Mouse (Mus musculus) macrophage (primary cell): ENCODE results near the gene Phf2. TPM values are rescaled to one million over a fixed set of nuclear protein-coding genes. Genes with fewer than 3 reads are reported as not detected.
A peak's percentile ranks its signal among the peaks of the same experiment; 100 is the strongest.

Experiments used
- H3K27ac ChIP-seq: fragments of 350-480 bp; formaldehyde crosslinking; 2 replicates; pipeline ENCODE4 v1.9.0; 2021
- H3K36me3 ChIP-seq: fragments of 350-480 bp; formaldehyde crosslinking; 2 replicates; pipeline ENCODE4 v1.9.0; 2021; ENCODE audit errors: inconsistent target
- H3K4me3 ChIP-seq: fragments of 350-480 bp; formaldehyde crosslinking; 2 replicates; pipeline ENCODE4 v1.9.0; 2021; ENCODE audit errors: inconsistent target
- H3K79me2 ChIP-seq: fragments of 350-480 bp; formaldehyde crosslinking; 2 replicates; pipeline ENCODE4 v1.9.0; 2021; ENCODE audit errors: inconsistent target
- WGBS: methylation state at CpG from one replicate; pipeline ENCODE4 v1.1.7; 2026; ENCODE audit warnings: inconsistent platforms; ENCODE audit not compliant: missing documents; 5-methylcytosine and 5-hydroxymethylcytosine counted together
- polyA plus RNA-seq: library from polyadenylated mRNA; stranded (reverse); fragments of 250-400 nt; gene quantifications from 3 replicates; pipeline ENCODE4 v1.2.4, GENCODE M21; 2018; ENCODE audit warnings: inconsistent platforms

Gene Phf2
- polyA plus RNA-seq, 1 experiment from 2014 or later, result 20.4 TPM

DNA sequence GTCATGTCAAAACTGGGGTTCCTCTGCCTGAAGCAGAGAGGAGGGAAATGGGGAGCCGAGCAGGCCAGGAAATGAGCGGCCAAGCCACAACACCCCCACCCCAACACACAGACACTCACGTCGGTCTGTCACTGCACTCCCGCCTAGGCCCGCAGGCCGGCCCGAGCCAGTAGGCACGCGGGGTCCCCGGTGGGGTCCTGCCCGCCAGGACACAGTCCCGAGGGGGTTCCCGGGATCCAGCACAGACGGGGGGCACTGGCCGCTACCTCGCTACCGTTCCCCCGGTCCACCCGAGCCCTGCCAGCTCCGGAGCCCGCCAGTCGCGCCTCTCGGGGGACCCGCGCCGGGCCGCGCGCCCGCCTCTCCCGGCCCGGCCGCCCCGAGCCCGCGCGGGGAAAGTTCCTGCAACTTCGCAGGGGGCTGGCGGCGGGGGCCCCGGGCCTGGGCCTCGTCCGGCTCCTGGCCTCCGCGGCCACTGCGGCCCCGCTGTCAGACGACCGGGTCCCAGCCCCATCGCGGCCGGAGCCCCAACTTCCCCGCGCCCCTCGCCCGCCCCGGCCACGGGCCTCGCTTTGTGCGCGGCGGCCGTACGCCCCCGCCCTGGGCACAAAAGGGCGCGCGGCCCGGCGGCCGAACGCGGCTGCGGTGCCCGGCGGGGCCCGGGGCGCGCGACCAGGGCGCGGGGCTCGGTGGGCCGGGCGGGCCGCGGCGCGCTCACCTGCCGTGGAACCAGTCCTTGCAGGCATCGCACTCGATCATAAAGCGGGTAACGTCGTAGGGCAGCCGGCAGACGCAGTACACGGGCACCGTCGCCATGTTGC, 759 bp downstream of the Phf2 start:
- 1% methylated on average over 76 of the region's 102 CpGs for WGBS
- Histone ChIP-seq H3K4me3 (peak overlapping the region; percentile 39), H3K79me2 (peaks cover 47% of the 10 kb centered on the region), H3K27ac (peak overlapping the region; percentile 13; the same call in 1 of the 2 replicates), H3K36me3 (no peaks in the 10 kb centered on the region)

DNA sequence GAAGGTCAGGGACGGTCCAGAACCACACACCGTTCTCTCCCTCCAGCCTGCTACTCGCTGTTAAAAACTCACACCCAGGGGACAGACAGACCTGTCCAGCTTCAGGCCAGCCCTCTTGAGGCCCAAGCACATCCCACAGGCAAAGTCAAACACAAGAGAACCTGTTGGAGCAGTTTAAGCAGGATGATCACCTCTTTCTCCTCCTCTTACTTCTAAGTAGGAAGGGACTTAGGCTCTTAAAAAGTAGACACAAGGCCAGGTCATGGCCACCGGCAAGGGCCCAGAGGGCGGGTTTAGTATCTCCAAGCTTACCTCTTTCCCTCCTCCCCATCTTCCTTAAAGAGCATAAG, 1.3 kb downstream of the Phf2 start:
- peaks cover 53% of the 10 kb centered on the region for H3K79me2 ChIP-seq
- H3K4me3 ChIP-seq, result peak overlapping the region; percentile 39
- peak overlapping the region; percentile 13; the same call in 1 of the 2 replicates for H3K27ac ChIP-seq
- H3K36me3 ChIP-seq, result no peaks in the 10 kb centered on the region
- WGBS, result 43% methylated on average over 5 of the region's 5 CpGs

DNA sequence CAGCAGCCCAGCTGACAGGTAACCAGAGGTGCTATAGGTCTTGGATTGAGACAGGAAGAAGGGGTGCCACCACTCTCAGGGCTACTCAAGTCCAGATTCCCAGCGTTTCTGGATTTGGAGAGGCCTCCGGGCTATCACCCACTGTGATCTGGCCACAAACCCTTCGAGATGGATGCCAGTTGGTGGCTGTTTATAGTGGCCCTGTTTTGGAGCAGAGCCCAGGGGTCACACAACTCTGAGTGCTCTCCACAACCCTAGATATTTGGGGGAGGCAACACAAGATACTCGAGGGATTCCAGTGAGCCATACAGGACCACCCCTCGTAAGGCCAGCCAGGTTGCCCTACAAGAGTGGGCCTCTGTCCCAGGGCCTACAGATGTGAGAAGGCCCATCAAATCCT, 1.8 kb downstream of the Phf2 start:
- H3K79me2 ChIP-seq, result peaks cover 58% of the 10 kb centered on the region
- peak overlapping the region; percentile 39; the same call in 1 of the 2 replicates for H3K4me3 ChIP-seq
- WGBS, result 44% methylated on average over 5 of the region's 5 CpGs
- no peak overlapping the region for H3K27ac ChIP-seq
- H3K36me3 ChIP-seq, result no peaks in the 10 kb centered on the region

DNA sequence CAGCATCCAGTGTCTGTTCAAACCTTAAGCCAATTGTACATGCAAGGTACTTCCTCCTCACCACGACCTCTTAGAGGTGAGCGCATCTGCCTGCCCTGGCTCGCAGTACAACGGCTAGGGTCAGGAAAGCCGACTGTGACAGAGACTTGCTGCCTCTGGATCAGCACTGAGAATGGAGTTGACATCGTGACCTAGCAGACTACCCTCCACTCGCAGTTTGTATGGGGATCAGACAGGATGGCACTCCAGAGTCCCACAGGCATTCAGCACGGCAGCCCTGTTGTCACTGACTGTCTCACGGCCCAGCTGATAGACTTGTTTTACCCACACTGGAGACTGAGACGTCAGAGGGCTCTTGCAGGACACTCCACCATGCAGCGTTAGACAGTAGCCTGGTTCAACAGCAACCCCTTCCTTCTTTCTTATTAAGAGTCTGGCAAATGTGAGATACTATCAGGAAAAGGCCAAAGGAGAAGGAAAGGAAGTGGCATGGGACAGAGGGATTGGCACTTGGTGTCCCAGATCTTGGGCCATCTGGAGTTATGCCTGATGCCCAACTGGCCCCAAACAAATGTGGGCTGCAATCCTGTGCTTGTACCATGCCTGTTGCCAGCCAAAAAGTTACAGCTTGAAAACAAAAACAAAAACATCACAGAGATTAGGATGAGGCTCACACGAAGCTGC, 6.1 kb downstream of the Phf2 start:
- Histone ChIP-seq H3K27ac (no peak overlapping the region), H3K79me2 (peaks cover 99% of the 10 kb centered on the region), H3K36me3 (no peaks in the 10 kb centered on the region), H3K4me3 (no peak overlapping the region)
- 85% methylated on average over 12 of the region's 12 CpGs for WGBS

DNA sequence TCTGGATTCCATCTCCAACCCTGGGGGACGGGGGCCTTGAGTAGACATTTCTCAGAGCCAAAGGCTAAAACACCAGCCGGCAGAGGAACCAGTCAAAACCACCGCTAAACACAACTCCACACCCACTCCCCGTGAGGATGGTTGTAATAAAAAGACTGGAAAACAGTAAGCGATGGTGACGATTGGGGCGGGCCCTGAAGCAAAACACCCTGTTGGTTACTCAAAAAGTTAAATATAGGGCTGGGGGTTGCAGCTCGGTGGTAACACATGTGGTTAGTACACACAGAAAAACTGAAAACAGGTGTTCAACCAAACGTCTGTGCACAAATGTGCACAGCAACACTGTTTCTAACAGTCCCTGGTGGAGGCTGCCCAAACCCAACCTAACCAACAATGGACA, 7.4 kb downstream of the Phf2 start:
- H3K79me2 ChIP-seq, result peaks cover 99% of the 10 kb centered on the region
- H3K36me3 ChIP-seq, result no peaks in the 10 kb centered on the region
- H3K4me3 ChIP-seq, result no peak overlapping the region
- WGBS, result 64% methylated on average over 9 of the region's 9 CpGs
- H3K27ac ChIP-seq, result no peak overlapping the region

DNA sequence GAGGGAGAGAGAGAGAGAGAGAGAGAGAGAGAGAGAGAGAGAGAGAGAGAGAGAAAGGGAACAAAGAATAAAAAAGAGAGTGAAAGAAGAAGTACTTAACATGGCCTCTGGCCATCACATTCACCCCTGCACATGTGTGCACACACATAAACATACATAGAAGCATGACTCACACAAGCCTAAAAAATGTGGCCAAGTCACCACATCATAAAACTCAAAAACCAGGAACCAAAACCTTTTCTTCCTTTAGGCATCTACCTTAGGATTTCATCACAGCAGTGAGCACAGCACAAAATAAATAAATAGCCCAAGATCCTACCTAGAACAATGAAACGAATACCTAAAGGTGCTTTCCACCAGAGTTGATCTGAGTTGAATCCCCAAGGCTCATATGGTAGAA, 9.0 kb downstream of the Phf2 start:
- 80% methylated on average over 1 of the region's 1 CpGs for WGBS
- H3K4me3 ChIP-seq, result no peak overlapping the region
- H3K79me2 ChIP-seq, result peaks cover 99% of the 10 kb centered on the region
- H3K36me3 ChIP-seq, result no peaks in the 10 kb centered on the region
- no peak overlapping the region for H3K27ac ChIP-seq

DNA sequence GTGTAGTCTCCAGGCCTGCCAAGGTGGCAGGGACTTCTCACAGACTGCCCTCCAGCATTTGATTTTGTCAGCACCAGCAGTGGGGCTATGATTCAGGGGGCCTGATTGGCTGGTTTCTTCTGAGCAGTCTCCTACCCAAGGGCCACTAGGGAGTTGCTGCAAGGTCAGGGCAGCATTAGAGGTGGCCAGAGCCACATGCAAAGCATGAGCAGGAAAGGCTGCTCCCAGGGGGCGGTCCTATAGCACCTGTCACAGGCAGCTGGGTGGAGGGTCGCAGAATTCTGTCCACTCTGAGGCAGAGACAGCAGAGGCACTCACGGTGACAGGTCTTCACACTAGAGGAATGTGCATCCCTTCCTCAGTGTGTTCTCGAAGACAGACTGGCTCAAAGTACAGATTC, 12.1 kb downstream of the Phf2 start:
- WGBS, result 95% methylated on average over 4 of the region's 4 CpGs
- H3K27ac ChIP-seq, result no peak overlapping the region
- no peaks in the 10 kb centered on the region for H3K36me3 ChIP-seq
- H3K4me3 ChIP-seq, result no peak overlapping the region
- H3K79me2 ChIP-seq, result peaks cover 100% of the 10 kb centered on the region

DNA sequence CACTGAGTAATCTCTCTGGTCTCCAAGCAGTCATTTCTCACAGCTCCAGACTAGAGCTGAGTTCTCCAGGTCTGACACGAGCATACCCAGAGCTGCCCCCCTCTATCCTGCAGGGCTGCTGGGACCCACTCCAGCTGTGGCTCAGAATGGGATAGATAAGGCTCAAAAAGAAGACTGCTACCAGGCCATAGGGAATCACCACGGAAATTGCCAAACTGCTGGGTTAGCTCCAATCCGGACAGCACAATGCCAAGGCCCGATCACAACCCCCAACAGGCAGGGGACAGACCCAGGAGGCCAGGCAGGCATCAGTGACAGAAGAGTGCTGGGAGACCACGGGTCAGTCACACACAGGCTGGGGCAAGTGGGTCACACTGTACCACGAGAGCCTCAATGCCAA, 12.9 kb downstream of the Phf2 start:
- Histone ChIP-seq H3K79me2 (peaks cover 100% of the 10 kb centered on the region), H3K36me3 (no peaks in the 10 kb centered on the region), H3K27ac (no peak overlapping the region), H3K4me3 (no peak overlapping the region)
- 89% methylated on average over 6 of the region's 6 CpGs for WGBS

DNA sequence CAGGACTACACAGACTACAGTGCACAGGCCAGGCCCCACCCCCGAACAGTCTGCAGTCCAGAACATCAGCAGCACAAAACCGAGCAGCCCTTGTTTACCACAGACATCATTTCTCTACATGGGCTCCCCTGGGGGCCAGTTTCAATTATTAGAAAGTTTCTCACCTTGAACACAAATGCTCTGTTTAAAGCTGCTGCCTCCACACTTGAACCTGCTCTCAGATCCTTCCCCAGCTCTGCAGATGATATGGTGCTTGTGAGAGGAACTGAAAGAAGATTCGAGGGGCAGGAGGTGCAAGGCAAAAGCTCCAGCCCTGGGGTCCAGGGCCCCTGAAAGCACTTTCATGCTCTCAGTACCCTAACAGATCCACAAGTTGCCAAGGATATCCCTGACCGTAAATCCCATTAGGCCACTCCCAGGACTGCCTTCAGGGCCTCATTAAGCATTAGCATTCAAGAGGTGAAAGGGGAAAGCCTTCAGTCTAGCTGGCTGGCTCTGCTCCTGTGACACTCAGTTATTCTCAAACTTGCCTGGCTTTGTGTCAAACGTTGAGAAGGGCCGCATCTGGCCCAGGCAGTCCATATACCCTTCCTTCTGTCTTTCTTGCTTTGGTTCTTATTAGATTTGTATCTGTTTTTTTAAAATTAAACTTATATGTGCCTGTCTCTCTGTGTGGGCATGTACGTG, 13.5 kb downstream of the Phf2 start:
- 69% methylated on average over 6 of the region's 7 CpGs for WGBS
- Histone ChIP-seq H3K36me3 (no peaks in the 10 kb centered on the region), H3K4me3 (no peak overlapping the region), H3K27ac (no peak overlapping the region), H3K79me2 (peaks cover 100% of the 10 kb centered on the region)

DNA sequence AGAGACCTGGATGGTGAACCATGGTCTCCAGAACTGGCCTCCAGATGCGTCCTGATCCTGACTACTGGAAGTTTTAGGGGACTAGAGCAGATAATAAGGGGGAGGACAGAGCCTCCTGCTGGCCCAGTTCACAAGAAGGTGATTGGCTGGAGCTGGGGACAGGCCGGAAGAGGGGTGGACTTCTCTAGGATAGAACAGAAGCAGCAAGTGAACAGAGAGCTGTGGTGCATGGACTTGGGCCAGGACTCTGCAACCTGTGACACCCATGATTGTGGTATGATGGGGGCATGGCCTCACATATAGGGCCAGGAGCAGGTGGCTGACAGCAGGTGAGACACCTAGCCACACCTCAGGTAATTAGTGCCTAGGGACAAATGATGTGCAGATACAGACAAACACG, 17.0 kb downstream of the Phf2 start:
- Histone ChIP-seq H3K4me3 (no peak overlapping the region), H3K36me3 (no peaks in the 10 kb centered on the region), H3K27ac (no peak overlapping the region), H3K79me2 (peaks cover 100% of the 10 kb centered on the region)
- 94% methylated on average over 3 of the region's 3 CpGs for WGBS

DNA sequence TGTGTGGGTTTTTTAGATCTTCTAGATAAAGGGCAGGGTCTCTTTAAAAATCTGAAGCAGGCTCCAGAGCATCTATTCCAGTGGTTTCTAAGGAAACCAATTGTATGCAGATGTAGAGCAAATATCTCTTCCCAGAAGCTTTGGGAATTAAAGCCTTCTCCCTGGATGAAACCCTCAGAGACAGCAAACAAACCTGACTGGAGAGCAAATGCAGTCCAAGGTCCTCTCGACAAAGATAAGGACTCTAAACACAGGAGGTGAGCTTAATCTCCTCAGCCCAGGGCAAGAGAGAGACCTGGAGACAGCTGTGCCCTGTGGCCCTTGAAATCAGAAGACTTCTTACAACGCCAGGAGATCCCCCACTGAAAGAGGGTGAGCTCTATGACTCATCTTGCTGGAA, 17.4 kb downstream of the Phf2 start:
- no peaks in the 10 kb centered on the region for H3K36me3 ChIP-seq
- peaks cover 98% of the 10 kb centered on the region for H3K79me2 ChIP-seq
- H3K27ac ChIP-seq, result no peak overlapping the region
- no peak overlapping the region for H3K4me3 ChIP-seq
- 74% methylated on average over 2 of the region's 2 CpGs for WGBS

DNA sequence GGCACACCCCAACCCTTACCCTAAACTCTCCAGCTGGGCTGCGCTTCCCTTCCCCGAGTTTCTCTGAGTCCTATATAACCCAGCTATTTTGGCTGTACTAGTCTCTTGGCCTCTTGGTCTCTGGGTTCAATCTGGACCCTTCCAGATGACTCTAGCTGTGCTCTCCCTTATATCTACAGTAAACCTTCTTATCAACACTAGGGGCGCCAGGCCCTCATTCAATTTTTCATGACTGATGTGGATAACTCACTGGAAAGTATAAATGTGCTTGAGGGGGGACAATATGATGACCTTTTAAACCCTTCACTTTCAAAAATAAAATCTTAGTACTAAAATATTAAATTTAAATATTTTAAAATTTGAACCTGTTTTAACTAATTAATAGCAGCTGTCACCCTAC, 18.1 kb downstream of the Phf2 start:
- Histone ChIP-seq H3K79me2 (peaks cover 98% of the 10 kb centered on the region), H3K4me3 (no peak overlapping the region), H3K27ac (no peak overlapping the region), H3K36me3 (no peaks in the 10 kb centered on the region)
- WGBS, result 70% methylated on average over 3 of the region's 3 CpGs

DNA sequence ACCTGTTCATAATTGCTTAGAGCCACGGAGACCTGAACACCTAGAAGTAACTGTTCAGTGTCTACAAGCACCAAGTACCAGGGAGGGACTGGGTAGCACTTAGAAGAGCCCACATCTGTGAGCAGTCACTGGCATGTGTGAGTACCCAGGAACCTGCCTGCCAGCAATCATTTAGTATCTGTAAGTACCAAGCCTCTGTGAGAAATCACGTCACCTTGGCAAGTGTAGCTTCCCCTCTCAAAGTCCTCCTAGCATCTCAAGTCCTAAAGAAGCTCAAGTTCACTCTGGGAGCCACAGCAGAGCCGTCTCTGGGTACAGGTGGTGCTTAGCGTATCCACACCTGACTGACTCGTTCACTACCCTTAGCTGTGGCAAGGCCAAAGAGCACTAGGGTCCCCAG, 19.2 kb downstream of the Phf2 start:
- Histone ChIP-seq H3K79me2 (peaks cover 98% of the 10 kb centered on the region), H3K36me3 (no peaks in the 10 kb centered on the region), H3K4me3 (no peak overlapping the region), H3K27ac (no peak overlapping the region)
- WGBS, result 94% methylated on average over 5 of the region's 5 CpGs

DNA sequence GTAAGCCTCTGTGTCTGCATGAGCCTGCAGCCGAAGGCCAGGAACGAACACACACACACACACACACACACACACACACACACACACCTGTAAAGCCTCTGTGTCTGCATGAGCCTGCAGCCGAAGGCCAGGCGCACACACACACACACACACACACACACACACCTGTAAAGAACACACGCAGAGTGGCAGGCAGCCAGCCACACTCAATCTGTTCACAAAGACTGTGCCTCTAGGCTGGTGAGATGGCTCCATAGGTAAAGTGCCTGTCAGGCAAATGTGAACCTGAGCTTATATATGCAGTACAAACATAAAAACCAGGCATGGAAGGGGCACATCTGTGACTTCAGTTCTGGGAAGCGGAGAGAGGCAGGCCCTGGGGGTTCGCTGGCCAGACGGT, 20.1 kb downstream of the Phf2 start:
- WGBS, result 88% methylated on average over 4 of the region's 8 CpGs
- Histone ChIP-seq H3K36me3 (no peaks in the 10 kb centered on the region), H3K27ac (no peak overlapping the region), H3K79me2 (peaks cover 98% of the 10 kb centered on the region), H3K4me3 (no peak overlapping the region)

DNA sequence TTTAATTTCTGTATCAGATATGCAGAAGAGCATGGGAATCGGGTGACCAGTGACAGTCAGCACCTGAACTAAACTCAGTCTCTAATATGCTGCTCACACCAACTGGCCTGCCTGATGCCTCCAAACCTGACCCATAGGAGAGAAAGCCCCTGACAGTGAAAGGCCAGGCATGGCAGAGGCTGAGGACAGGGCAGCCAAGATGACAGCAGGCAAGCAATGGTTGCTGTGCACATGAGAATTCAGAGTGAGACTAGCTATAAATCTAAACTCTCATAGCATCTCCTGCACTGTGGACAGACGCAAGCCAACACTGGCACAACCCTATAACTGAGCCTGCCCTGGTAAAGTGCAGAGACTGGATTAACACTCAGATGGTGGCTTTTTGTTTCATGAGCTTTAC, 20.6 kb downstream of the Phf2 start:
- peaks cover 98% of the 10 kb centered on the region for H3K79me2 ChIP-seq
- no peak overlapping the region for H3K27ac ChIP-seq
- no peaks in the 10 kb centered on the region for H3K36me3 ChIP-seq
- H3K4me3 ChIP-seq, result no peak overlapping the region
- 91% methylated on average over 2 of the region's 2 CpGs for WGBS
